Mouse (Mus musculus): ENCODE results near the gene Plin2. TPM values are rescaled to one million over a fixed set of nuclear protein-coding genes. Genes with fewer than 3 reads are reported as not detected.
"Not testable (repeated sequence)": the region's sequence is repeated elsewhere in the genome, so short reads cannot be mapped to it uniquely, and the experiment has no call there.

Plin2 gene
- polyA plus RNA-seq, 1 experiment from 2014 or later, result 38.2 TPM

GRCm38 (mm10) chr4:86626496-86626895, 43.4 kb downstream of the Plin2 start:
- H3K36me3 ChIP-seq (ENCODE audit: control insufficient read depth, insufficient read depth, low read length); H3K4me1 ChIP-seq (ENCODE audit: control insufficient read depth, insufficient read depth, low read length); H3K4me3 ChIP-seq (ENCODE audit: low read depth, low read length); H3K9ac ChIP-seq (ENCODE audit: low read depth, low read length); H3K4me2 ChIP-seq (ENCODE audit: low read length); ATAC-seq; H3K9me3 ChIP-seq (replicated peaks; ENCODE audit: control insufficient read depth, low read length, poor library complexity, severe bottlenecking); H3K27me3 ChIP-seq (ENCODE audit: control insufficient read depth, insufficient read depth, low read depth, low read length); H3K27ac ChIP-seq (ENCODE audit: low read length): not testable (repeated sequence)
- WGBS, result 94% methylated on average over 7 of the region's 7 CpGs

- Histone ChIP-seq H3K27ac (ENCODE audit: low read length) (no peak overlapping the region), H3K36me3 (ENCODE audit: control insufficient read depth, insufficient read depth, low read length) (no peaks in the 10 kb centered on the region), H3K4me1 (ENCODE audit: control insufficient read depth, insufficient read depth, low read length) (no peaks in the 10 kb centered on the region), H3K27me3 (ENCODE audit: control insufficient read depth, insufficient read depth, low read depth, low read length) (no peaks in the 10 kb centered on the region), H3K4me3 (ENCODE audit: low read depth, low read length) (no peak overlapping the region), H3K9me3 (replicated peaks; ENCODE audit: control insufficient read depth, low read length, poor library complexity, severe bottlenecking) (no peaks in the 10 kb centered on the region), H3K9ac (ENCODE audit: low read depth, low read length) (no peak overlapping the region), H3K4me2 (ENCODE audit: low read length) (no peak overlapping the region)
- no peak for ATAC-seq
- 81% methylated on average over 5 of the region's 5 CpGs for WGBS
Observed at GRCm38 (mm10) chr4:86625463-86625862, 44.4 kb downstream of the Plin2 start.

GRCm38 (mm10) chr4:86622532-86622931, 47.3 kb downstream of the Plin2 start:
- H3K4me3 ChIP-seq (ENCODE audit: low read depth, low read length); H3K27ac ChIP-seq (ENCODE audit: low read length); H3K4me2 ChIP-seq (ENCODE audit: low read length); H3K27me3 ChIP-seq (ENCODE audit: control insufficient read depth, insufficient read depth, low read depth, low read length); H3K9ac ChIP-seq (ENCODE audit: low read depth, low read length); H3K36me3 ChIP-seq (ENCODE audit: control insufficient read depth, insufficient read depth, low read length); ATAC-seq; H3K9me3 ChIP-seq (replicated peaks; ENCODE audit: control insufficient read depth, low read length, poor library complexity, severe bottlenecking); H3K4me1 ChIP-seq (ENCODE audit: control insufficient read depth, insufficient read depth, low read length): not testable (repeated sequence)
- 83% methylated on average over 1 of the region's 1 CpGs for WGBS

- ATAC-seq, result no peak
- 75% methylated on average over 3 of the region's 3 CpGs for WGBS
- Histone ChIP-seq H3K27ac (ENCODE audit: low read length) (no peak overlapping the region), H3K4me2 (ENCODE audit: low read length) (no peak overlapping the region), H3K36me3 (ENCODE audit: control insufficient read depth, insufficient read depth, low read length) (no peaks in the 10 kb centered on the region), H3K27me3 (ENCODE audit: control insufficient read depth, insufficient read depth, low read depth, low read length) (no peaks in the 10 kb centered on the region), H3K9ac (ENCODE audit: low read depth, low read length) (no peak overlapping the region), H3K9me3 (replicated peaks; ENCODE audit: control insufficient read depth, low read length, poor library complexity, severe bottlenecking) (no peaks in the 10 kb centered on the region), H3K4me3 (ENCODE audit: low read depth, low read length) (no peak overlapping the region), H3K4me1 (ENCODE audit: control insufficient read depth, insufficient read depth, low read length) (no peaks in the 10 kb centered on the region)
Observed at GRCm38 (mm10) chr4:86622116-86622515, 47.7 kb downstream of the Plin2 start.

- ATAC-seq, result no peak
Observed at GRCm38 (mm10) chr4:86620506-86620905, 49.4 kb downstream of the Plin2 start.

GRCm38 (mm10) chr4:86612289-86612620, 57.6 kb downstream of the Plin2 start:
- peak overlapping the region; percentile 52 for H3K4me2 ChIP-seq (ENCODE audit: low read length)
- peak overlapping the region; percentile 85 for H3K4me3 ChIP-seq (ENCODE audit: low read depth, low read length)
- H3K9ac ChIP-seq (ENCODE audit: low read depth, low read length), result peak overlapping the region; percentile 57; the same call in 1 of the 2 replicates
- no peaks in the 10 kb centered on the region for H3K36me3 ChIP-seq (ENCODE audit: control insufficient read depth, insufficient read depth, low read length)
- ATAC-seq, result no peak; the same call in 1 of the 2 replicates
- H3K4me1 ChIP-seq (ENCODE audit: control insufficient read depth, insufficient read depth, low read length), result peaks cover 19% of the 10 kb centered on the region
- H3K9me3 ChIP-seq (replicated peaks; ENCODE audit: control insufficient read depth, low read length, poor library complexity, severe bottlenecking), result no peaks in the 10 kb centered on the region
- no peaks in the 10 kb centered on the region; the same call in 1 of the 2 replicates for H3K27me3 ChIP-seq (ENCODE audit: control insufficient read depth, insufficient read depth, low read depth, low read length)
- WGBS, result 37% methylated on average over 8 of the region's 8 CpGs
- peak overlapping the region; percentile 65 for H3K27ac ChIP-seq (ENCODE audit: low read length)

More at GRCm38 (mm10) chr4:86620506-86620905, 49.4 kb downstream of the Plin2 start:
- 59% methylated on average over 2 of the region's 2 CpGs for WGBS
- Histone ChIP-seq H3K4me3 (ENCODE audit: low read depth, low read length) (no peak overlapping the region), H3K27me3 (ENCODE audit: control insufficient read depth, insufficient read depth, low read depth, low read length) (no peaks in the 10 kb centered on the region), H3K9me3 (replicated peaks; ENCODE audit: control insufficient read depth, low read length, poor library complexity, severe bottlenecking) (no peaks in the 10 kb centered on the region), H3K27ac (ENCODE audit: low read length) (no peak overlapping the region), H3K4me2 (ENCODE audit: low read length) (no peak overlapping the region), H3K4me1 (ENCODE audit: control insufficient read depth, insufficient read depth, low read length) (no peaks in the 10 kb centered on the region), H3K36me3 (ENCODE audit: control insufficient read depth, insufficient read depth, low read length) (no peaks in the 10 kb centered on the region), H3K9ac (ENCODE audit: low read depth, low read length) (no peak overlapping the region)

GRCm38 (mm10) chr4:86611524-86612288, 58.2 kb downstream of the Plin2 start, which contains the start of gene Haus6:
TSS of gene Haus6 (minus strand) at chr4:86612055.
- Histone ChIP-seq H3K4me3 (ENCODE audit: low read depth, low read length) (peak within 1 kb of the TSS; percentile 85), H3K9ac (ENCODE audit: low read depth, low read length) (peak within 1 kb of the TSS; percentile 77), H3K27ac (ENCODE audit: low read length) (peak within 1 kb of the TSS; percentile 65), H3K4me1 (ENCODE audit: control insufficient read depth, insufficient read depth, low read length) (peaks cover 19% of the 10 kb centered on the region), H3K9me3 (replicated peaks; ENCODE audit: control insufficient read depth, low read length, poor library complexity, severe bottlenecking) (no peaks in the 10 kb centered on the region), H3K27me3 (ENCODE audit: control insufficient read depth, insufficient read depth, low read depth, low read length) (no peaks in the 10 kb centered on the region; the same call in 1 of the 2 replicates), H3K4me2 (ENCODE audit: low read length) (peak within 1 kb of the TSS; percentile 97), H3K36me3 (ENCODE audit: control insufficient read depth, insufficient read depth, low read length) (no peaks in the 10 kb centered on the region)
- peak; percentile 100 for ATAC-seq
- WGBS, result under 1% methylated on average over 59 of the region's 59 CpGs

Other genes starting within 250 kb of the Plin2 start
- not detected in 2 replicates for gene Saxo1, start 111.7 kb downstream of the Plin2 start, polyA plus RNA-seq (2015; fragmentation: Nextera tagmentation; extraction: Ambion mirVana)
- gene Rraga, start 94.4 kb downstream of the Plin2 start, polyA plus RNA-seq (2015; fragmentation: Nextera tagmentation; extraction: Ambion mirVana), result 156 and 169 TPM in 2 replicates
- 4.0 and 5.6 TPM in 2 replicates for gene Haus6, start 58.0 kb downstream of the Plin2 start, polyA plus RNA-seq (2015; fragmentation: Nextera tagmentation; extraction: Ambion mirVana)
- gene Dennd4c, start 78.5 kb upstream of the Plin2 start, polyA plus RNA-seq (2015; fragmentation: Nextera tagmentation; extraction: Ambion mirVana), result 2.1 and 3.9 TPM in 2 replicates
- gene Rps6, start 187.4 kb upstream of the Plin2 start, polyA plus RNA-seq (2015; fragmentation: Nextera tagmentation; extraction: Ambion mirVana), result 320 and 367 TPM in 2 replicates
- gene Acer2, start 204.3 kb upstream of the Plin2 start, polyA plus RNA-seq (2015; fragmentation: Nextera tagmentation; extraction: Ambion mirVana), result 22.0 and 22.7 TPM in 2 replicates